Mouse (Mus musculus): ENCODE results near the gene Tent5c. TPM values are rescaled to one million over a fixed set of nuclear protein-coding genes. Genes with fewer than 3 reads are reported as not detected.
"Not testable (repeated sequence)": the region's sequence is repeated elsewhere in the genome, so short reads cannot be mapped to it uniquely, and the experiment has no call there.

Gene Tent5c
- polyA plus RNA-seq, 1 experiment from 2014 or later: 3.0 TPM

DNA sequence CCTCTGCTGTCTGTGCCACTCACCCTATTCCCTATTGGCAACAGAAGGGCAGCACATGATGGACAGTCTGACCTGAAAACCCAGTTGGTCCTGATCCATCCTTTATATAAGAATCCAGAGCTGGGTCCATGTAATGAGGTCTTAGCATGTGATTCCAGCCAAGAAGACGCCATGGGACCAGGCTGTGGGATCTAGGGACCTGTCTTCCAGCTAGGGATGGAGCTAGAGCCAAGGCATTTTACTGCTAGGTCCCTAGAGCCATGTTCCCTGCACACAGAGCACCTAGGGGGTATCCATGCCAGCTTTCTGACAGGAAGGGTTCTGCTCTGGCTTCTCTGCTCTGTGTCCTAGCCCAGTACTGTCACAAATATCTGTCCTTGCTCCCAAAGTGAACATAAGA is 58.4 kb downstream of the Tent5c start:
- Histone ChIP-seq H3K4me3 (replicated peaks) (no peak overlapping the region), H3K4me1 (no peaks in the 10 kb centered on the region), H3K9ac (replicated peaks) (no peak overlapping the region), H3K27me3 (replicated peaks) (no peaks in the 10 kb centered on the region), H3K9me3 (replicated peaks) (no peaks in the 10 kb centered on the region), H3K4me2 (no peak overlapping the region), H3K27ac (replicated peaks) (no peak overlapping the region), H3K36me3 (no peaks in the 10 kb centered on the region)
- 73% methylated on average over 1 of the region's 1 CpGs for WGBS
- ATAC-seq (ENCODE audit: low FRiP score): no peak

DNA sequence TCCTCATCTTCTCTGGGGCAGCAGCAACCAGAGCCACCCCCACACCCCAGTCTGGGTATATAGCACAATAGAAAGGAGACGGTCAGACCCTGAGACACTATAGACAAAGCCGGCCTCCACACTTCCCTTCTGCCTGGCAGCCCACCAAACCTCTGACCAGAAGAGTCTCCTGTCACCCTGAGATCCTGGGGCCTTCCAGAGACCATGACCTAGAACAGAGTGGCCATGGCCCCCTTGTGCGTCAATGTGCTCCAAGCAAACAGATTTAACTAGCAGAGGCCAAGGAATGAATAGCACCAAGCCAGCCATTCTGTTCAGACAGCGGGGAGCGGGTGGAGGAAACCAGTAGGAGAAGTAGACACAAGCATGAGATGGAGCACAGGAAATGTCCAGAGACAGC is 59.0 kb downstream of the Tent5c start:
- no peaks in the 10 kb centered on the region for H3K27me3 ChIP-seq (replicated peaks)
- H3K27ac ChIP-seq (replicated peaks): no peak overlapping the region
- H3K9me3 ChIP-seq (replicated peaks): no peaks in the 10 kb centered on the region
- no peak overlapping the region for H3K9ac ChIP-seq (replicated peaks)
- no peaks in the 10 kb centered on the region for H3K36me3 ChIP-seq
- WGBS: 97% methylated on average over 5 of the region's 5 CpGs
- ATAC-seq (ENCODE audit: low FRiP score): no peak
- H3K4me1 ChIP-seq: no peaks in the 10 kb centered on the region
- no peak overlapping the region for H3K4me2 ChIP-seq
- H3K4me3 ChIP-seq (replicated peaks): no peak overlapping the region

DNA sequence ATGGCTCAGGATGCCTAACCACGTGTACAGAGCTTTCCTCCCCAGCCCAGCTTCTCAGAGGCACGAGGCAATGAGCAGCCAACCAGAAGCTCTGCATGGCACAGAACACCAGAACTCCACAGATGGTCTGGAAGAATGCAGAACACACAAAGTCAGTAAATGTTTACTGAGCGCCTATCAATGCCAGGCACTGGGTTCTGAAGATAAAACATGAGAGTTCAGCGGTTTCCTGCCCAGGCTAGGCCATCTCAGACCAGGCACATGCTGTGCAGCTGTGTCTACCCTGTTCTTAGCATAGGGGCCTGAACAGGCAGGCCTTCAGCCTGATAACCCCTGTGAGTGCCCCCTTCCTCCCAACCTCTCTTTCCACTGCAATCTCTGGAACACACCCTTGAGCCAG is 59.5 kb downstream of the Tent5c start:
- Histone ChIP-seq H3K4me2 (no peak overlapping the region), H3K9me3 (replicated peaks) (no peaks in the 10 kb centered on the region), H3K9ac (replicated peaks) (no peak overlapping the region), H3K36me3 (no peaks in the 10 kb centered on the region), H3K27me3 (replicated peaks) (no peaks in the 10 kb centered on the region), H3K4me3 (replicated peaks) (no peak overlapping the region), H3K27ac (replicated peaks) (no peak overlapping the region), H3K4me1 (no peaks in the 10 kb centered on the region)
- no peak for ATAC-seq (ENCODE audit: low FRiP score)
- WGBS: 81% methylated on average over 4 of the region's 4 CpGs

DNA sequence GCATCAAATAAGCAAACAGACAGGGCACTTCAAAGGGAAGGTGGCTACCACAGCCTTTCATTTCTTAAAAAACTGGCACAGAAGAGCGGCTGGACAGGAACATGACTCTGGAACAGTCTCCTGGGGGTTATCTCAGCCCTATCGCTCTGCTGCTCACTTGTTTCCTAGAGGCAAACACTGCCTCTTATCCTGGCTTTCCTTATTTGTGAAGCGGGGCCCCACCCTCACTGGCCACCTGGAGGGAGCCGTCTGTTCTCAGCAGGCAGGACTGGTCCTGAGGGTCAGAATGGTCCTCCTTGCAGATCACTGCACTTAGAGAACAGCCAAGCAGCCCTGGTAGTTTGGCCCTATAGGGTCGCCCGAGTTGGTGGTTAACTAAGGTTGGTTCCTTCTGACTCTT is 61.6 kb downstream of the Tent5c start:
- Histone ChIP-seq H3K27me3 (replicated peaks) (no peaks in the 10 kb centered on the region), H3K4me1 (no peaks in the 10 kb centered on the region), H3K9me3 (replicated peaks) (no peaks in the 10 kb centered on the region), H3K27ac (replicated peaks) (no peak overlapping the region), H3K4me3 (replicated peaks) (no peak overlapping the region), H3K9ac (replicated peaks) (no peak overlapping the region), H3K4me2 (no peak overlapping the region), H3K36me3 (no peaks in the 10 kb centered on the region)
- ATAC-seq (ENCODE audit: low FRiP score): no peak
- 71% methylated on average over 6 of the region's 6 CpGs for WGBS

DNA sequence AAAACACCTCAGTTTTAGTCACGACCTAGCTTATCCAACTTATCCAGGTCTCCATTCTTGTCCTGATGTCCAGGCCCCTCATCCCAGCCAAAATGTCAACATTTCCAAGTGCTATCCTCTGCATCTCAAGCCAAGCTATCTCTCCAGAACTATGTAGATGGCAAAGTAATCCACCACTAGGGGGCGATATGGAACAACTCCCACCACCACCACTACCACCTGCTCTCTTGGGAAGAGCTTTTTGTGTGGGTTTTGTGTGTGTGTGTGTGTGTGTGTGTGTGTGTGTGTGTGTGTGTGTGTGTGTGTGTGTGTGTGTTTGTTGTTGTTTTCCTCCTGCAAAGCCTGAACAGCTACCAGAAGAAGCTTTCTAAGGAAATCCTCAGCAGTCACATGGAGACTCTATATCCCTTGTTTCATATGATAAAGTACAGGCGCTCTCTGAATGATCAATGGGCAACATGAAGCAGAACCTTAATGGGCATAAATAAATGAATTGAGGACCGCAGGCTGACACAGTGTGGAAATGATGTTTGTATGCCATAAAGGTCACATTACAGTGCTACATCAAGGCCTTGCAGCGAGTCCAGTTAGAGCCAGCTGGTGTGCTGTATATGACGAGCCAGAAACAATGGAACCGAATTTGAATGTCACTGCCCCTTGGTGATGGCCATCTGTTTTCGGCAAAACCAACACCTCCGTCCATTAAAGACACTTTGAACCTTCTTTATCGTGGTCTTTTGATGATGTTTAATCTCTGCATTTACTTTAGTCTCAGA is 66.5 kb downstream of the Tent5c start:
- WGBS: 68% methylated on average over 10 of the region's 10 CpGs
- peaks cover 13% of the 10 kb centered on the region for H3K4me1 ChIP-seq
- no peak overlapping the region for H3K4me2 ChIP-seq
- H3K4me3 ChIP-seq (replicated peaks): no peak overlapping the region
- H3K36me3 ChIP-seq: no peaks in the 10 kb centered on the region
- no peaks in the 10 kb centered on the region for H3K27me3 ChIP-seq (replicated peaks)
- no peak for ATAC-seq (ENCODE audit: low FRiP score)
- no peak overlapping the region for H3K9ac ChIP-seq (replicated peaks)
- no peak overlapping the region for H3K27ac ChIP-seq (replicated peaks)
- H3K9me3 ChIP-seq (replicated peaks): no peaks in the 10 kb centered on the region

DNA sequence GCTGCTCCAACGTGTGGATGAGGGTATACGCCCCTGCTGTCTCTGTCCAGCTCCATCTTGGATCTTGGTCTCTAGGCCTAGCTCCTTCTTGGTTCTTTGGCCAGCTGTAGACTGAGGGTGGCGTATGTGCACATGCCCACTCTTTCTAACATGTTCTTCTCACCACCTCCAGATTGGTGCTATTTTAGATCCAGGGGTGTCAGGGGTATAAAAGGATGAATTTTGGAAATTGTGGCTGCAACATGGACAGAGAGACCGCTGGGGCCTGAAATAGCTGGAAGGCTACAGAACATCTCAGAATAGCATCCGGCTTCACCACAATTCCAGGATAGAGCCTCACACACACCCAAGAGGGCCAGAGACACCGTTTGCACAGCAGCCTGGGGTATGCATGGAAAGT is 67.8 kb downstream of the Tent5c start:
- H3K36me3 ChIP-seq: no peaks in the 10 kb centered on the region

DNA sequence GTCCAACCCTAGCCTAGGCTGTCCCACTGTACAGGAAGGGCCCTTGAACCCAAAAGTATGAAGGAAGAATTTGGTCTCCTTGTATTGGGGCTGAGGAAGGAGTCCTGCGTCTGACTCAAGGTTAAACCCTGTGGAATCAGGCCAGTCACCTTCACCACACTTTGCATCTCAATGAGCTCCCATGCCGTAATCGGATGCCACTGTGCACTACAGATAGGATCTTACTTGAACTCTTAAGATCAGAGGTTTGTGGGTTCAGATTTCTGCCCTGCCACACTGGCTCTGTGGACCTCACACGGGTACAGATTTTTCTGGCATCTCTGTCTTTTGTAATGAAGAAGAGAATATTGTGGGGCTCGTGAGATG is 68.5 kb downstream of the Tent5c start:
- Histone ChIP-seq H3K9ac (replicated peaks) (no peak overlapping the region), H3K4me3 (replicated peaks) (no peak overlapping the region), H3K27me3 (replicated peaks) (no peaks in the 10 kb centered on the region), H3K36me3 (no peaks in the 10 kb centered on the region), H3K9me3 (replicated peaks) (no peaks in the 10 kb centered on the region), H3K4me1 (peaks cover 19% of the 10 kb centered on the region), H3K27ac (replicated peaks) (no peak overlapping the region), H3K4me2 (no peak overlapping the region)
- no peak for ATAC-seq (ENCODE audit: low FRiP score)
- WGBS: 70% methylated on average over 5 of the region's 5 CpGs

More for the DNA sequence above, 67.8 kb downstream of the Tent5c start:
- Histone ChIP-seq H3K9ac (replicated peaks) (no peak overlapping the region), H3K27me3 (replicated peaks) (no peaks in the 10 kb centered on the region), H3K4me2 (no peak overlapping the region), H3K4me1 (peaks cover 19% of the 10 kb centered on the region), H3K4me3 (replicated peaks) (no peak overlapping the region), H3K27ac (replicated peaks) (no peak overlapping the region), H3K9me3 (replicated peaks) (no peaks in the 10 kb centered on the region)
- no peak for ATAC-seq (ENCODE audit: low FRiP score)
- WGBS: 89% methylated on average over 6 of the region's 6 CpGs

DNA sequence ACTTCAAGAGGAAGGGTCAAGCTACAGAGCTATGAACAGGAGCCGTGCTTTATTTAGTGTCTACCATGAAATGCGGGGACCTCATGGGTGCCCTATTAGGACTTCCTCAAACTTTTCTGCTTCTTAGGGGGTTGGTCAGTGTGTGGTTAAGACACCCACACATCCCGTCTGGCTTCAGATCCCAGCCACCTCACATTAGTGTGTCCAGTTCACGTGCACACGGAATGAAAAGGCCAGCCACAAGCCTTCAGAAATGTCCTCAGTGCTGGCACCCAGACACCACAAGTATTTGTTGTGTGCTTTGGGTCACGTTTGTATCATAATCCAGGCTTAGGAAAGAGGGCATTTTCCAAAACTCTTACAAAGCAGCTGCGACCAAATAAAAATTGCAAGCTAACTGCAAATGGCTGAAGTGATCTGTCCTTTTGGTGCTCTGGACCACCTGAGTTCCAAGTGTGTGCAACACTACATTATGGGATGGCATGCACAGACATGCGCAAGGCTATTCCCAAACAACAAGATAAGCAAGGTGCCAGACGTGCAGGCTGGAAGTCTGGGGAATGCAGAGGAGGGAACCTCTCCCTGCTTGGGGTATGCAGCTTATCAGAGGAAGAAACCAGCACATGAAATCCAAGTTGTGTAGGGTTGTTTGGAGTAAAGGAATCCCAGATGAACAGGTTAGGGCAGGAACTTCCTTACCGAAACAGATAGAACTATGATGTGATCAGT is 69.0 kb downstream of the Tent5c start:
- Histone ChIP-seq H3K4me1 (peaks cover 19% of the 10 kb centered on the region), H3K9ac (replicated peaks) (no peak overlapping the region), H3K36me3 (no peaks in the 10 kb centered on the region), H3K27me3 (replicated peaks) (no peaks in the 10 kb centered on the region), H3K27ac (replicated peaks) (no peak overlapping the region), H3K9me3 (replicated peaks) (no peaks in the 10 kb centered on the region), H3K4me3 (replicated peaks) (no peak overlapping the region), H3K4me2 (no peak overlapping the region)
- WGBS: 84% methylated on average over 10 of the region's 10 CpGs
- ATAC-seq (ENCODE audit: low FRiP score): no peak

DNA sequence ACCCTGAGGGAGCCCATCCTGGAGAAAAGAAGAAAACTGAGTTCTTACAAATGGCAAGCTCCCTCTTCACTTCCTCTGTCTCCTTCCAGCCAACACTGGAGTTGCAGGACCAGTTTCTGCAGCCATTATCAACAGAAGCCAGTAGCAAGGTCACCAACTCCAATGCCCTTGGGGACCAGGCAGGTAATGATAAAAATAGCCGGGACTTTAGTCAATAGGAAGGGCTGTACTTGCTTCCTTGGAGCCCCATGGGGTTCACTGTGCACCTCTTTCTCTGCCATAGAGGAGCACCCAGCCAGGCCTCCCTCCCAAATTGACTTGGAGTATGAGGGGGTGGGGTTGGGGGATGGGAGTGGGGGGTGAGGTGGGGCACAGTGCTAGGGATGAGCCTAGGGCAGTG is 70.7 kb downstream of the Tent5c start:
- Histone ChIP-seq H3K27me3 (replicated peaks) (no peaks in the 10 kb centered on the region), H3K9me3 (replicated peaks) (no peaks in the 10 kb centered on the region), H3K9ac (replicated peaks) (no peak overlapping the region), H3K4me1 (peaks cover 19% of the 10 kb centered on the region), H3K27ac (replicated peaks) (peak overlapping the region; percentile 54; the same call in 1 of the 2 replicates), H3K4me3 (replicated peaks) (no peak overlapping the region), H3K4me2 (peak overlapping the region; percentile 43; the same call in 1 of the 2 replicates), H3K36me3 (no peaks in the 10 kb centered on the region)
- ATAC-seq (ENCODE audit: low FRiP score): no peak
- WGBS: 82% methylated on average over 1 of the region's 1 CpGs

DNA sequence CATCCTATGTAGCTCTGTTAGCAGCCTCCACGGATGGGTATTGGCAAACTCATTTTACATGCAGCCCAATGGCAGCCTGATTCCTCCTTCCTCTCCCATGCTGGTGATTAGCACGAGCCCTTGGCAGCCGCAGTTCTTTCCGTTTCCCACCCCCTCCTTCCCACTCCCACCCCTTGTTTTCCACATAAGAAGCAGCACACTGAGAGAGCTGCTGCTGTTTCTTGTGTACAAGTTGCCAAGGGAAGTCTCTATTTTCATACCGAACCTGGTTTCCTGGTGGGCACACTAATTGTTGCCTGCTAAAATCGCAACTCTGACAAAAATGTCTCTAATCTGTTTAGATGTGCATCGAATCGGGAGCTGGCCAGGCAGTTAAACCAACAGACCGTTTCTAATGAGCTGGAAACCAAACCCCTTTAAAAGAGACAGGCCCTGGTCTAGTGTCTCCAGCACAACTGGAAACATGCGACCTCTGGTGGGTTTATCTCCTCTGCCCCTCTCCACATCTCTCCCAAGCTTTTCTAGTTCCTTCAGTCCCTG is 71.3 kb downstream of the Tent5c start:
- no peaks in the 10 kb centered on the region for H3K27me3 ChIP-seq (replicated peaks)
- ATAC-seq (ENCODE audit: low FRiP score): peak; percentile 65
- H3K4me2 ChIP-seq: peak overlapping the region; percentile 43
- no peaks in the 10 kb centered on the region for H3K9me3 ChIP-seq (replicated peaks)
- 10% methylated on average over 10 of the region's 10 CpGs for WGBS
- H3K4me1 ChIP-seq: peaks cover 19% of the 10 kb centered on the region
- H3K36me3 ChIP-seq: no peaks in the 10 kb centered on the region
- H3K27ac ChIP-seq (replicated peaks): peak overlapping the region; percentile 54
- no peak overlapping the region for H3K4me3 ChIP-seq (replicated peaks)
- no peak overlapping the region for H3K9ac ChIP-seq (replicated peaks)

DNA sequence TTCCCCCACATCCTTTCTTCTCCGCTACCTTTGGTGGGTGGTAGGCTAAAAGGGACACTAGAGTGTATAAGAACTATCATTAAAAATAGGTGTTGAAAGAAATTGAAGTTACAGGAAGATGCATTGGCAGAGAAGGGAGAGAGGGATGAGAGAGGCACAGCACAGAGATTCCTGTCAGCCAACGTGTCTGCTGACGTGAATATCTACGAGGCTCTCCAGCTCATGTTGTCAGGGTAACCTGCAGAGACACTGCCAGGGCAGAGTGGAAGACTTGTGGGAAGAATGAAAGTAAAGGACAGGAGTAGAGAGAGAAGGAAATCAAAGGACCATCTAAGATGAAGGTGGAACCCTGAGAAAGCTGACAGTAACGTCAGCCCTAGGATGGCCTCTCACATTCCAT is 73.5 kb downstream of the Tent5c start:
- 80% methylated on average over 5 of the region's 5 CpGs for WGBS
- H3K9ac ChIP-seq (replicated peaks): no peak overlapping the region
- peaks cover 26% of the 10 kb centered on the region for H3K4me1 ChIP-seq

DNA sequence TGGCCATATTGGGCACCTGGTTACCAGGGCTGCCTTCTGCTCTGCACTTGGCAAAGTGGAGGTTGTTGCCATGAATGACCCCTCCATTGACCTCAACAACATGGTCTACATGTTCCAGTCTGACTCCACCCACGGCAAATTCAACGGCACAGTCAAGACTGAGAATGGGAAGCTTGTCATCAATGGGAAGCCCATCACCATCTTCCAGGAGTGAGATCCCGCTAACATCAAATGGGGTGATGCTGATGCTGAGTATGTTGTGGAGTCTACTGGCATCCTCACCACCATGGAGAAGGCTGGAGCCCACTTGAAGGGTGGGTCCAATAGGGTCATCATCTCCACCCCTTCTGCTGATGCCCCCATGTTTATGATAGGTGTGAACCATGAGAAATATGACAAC is 75.5 kb downstream of the Tent5c start:
- peaks cover 22% of the 10 kb centered on the region for H3K4me1 ChIP-seq
- H3K36me3 ChIP-seq; ATAC-seq (ENCODE audit: low FRiP score); H3K4me2 ChIP-seq; H3K9ac ChIP-seq (replicated peaks); H3K27ac ChIP-seq (replicated peaks); H3K9me3 ChIP-seq (replicated peaks); H3K27me3 ChIP-seq (replicated peaks); H3K4me3 ChIP-seq (replicated peaks): not testable (repeated sequence)
- 93% methylated on average over 3 of the region's 3 CpGs for WGBS

More for the DNA sequence above, 73.5 kb downstream of the Tent5c start:
- ATAC-seq (ENCODE audit: low FRiP score): no peak
- Histone ChIP-seq H3K27me3 (replicated peaks) (no peaks in the 10 kb centered on the region), H3K27ac (replicated peaks) (no peak overlapping the region), H3K4me2 (no peak overlapping the region), H3K9me3 (replicated peaks) (no peaks in the 10 kb centered on the region), H3K4me3 (replicated peaks) (no peak overlapping the region), H3K36me3 (no peaks in the 10 kb centered on the region)
